Mouse (Mus musculus): ENCODE results near the gene Proca1. TPM values are rescaled to one million over a fixed set of nuclear protein-coding genes. Genes with fewer than 3 reads are reported as not detected.
A peak's percentile ranks its signal among the peaks of the same experiment; 100 is the strongest.
"Not testable (repeated sequence)": the region's sequence is repeated elsewhere in the genome, so short reads cannot be mapped to it uniquely, and the experiment has no call there.

The Proca1 gene
- total RNA-seq, 1 experiment = 0.80 TPM

DNA sequence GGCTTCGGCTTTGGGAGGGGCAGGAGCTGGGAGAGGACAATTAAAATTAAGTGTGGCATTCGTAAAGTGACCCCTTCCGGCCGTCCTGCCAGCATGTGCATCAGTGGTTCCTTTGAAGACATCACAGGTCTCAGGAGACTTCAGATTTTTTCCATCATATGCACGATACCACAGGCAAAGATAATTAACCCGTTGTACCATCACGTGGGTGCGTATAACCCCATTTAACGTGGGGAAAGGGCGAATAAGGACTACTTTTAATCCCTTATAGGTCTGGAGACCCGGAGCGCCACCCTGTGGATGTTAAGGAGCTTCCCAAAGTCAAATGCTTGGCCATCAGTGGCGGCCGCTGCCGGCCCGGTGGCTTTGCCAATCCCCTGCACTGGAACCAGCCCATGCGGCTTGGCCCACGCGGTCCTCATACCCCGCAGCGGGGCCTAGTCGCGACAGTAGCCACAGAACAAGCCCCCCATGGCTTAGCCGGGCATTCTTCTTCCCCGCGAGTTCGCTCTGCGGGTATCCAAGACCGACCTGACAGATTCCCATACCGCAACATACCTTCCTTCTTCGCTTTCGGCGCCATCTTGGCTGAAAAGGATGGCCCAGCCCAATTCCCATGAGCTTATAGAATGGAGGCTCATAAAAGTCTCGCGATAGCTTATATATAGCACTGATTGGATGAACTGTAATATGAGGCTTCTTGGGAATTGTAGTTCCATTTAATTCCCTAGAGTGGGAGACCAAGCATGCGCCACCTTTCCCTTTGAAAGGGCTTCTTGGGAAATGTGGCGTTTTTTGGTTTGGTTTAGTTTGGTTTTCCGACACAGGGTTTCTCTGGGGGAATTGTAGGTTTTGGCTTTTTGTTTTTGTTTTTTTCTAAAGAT lies 10.0 kb upstream of the Proca1 start, which contains the start of gene Rpl23a:
Rpl23a (minus strand) TSS at position 624 of the 884 bp plus-strand sequence.
- DNase-seq (ENCODE audit: low read depth, low spot score) = peak; percentile 89
- in situ Hi-C loops (cut with MboI; ENCODE audit: low sequenced_read_pairs in 2 of 2, unreplicated experiment in 2 of 2) = no loop called here
- no peaks in the 10 kb centered on the region; a peak in 1 of 4 replicates for H3K4me1 ChIP-seq (ENCODE audit: control insufficient read depth in 2 of 2, insufficient read depth in 2 of 2, low read length in 2 of 2, poor library complexity in 1 of 2)
- H3K9me3 ChIP-seq (ENCODE audit: control insufficient read depth, insufficient read depth, low read depth, low read length) = no peaks in the 10 kb centered on the region
- peak; percentile 93 for TF ChIP-seq HCFC1 (IDR thresholded peaks at IDR 0.05; ENCODE audit: borderline replicate concordance, insufficient read depth, low read length)
- TF ChIP-seq ZC3H11A (IDR thresholded peaks at IDR 0.05; ENCODE audit: borderline replicate concordance, low read depth, low read length) = no peak
- TF ChIP-seq CHD2 (IDR thresholded peaks at IDR 0.05; ENCODE audit: low read depth, low read length) = peak; percentile 99
- peak within 1 kb of the TSS; percentile 88 to 89 for H3K4me3 ChIP-seq (ENCODE audit: insufficient read depth in 1 of 2, low read depth in 1 of 2, low read length in 2 of 2, poor library complexity in 1 of 2, severe bottlenecking in 1 of 2)
- H3K9ac ChIP-seq (ENCODE audit: insufficient read depth, low read depth, low read length, poor library complexity, severe bottlenecking) = peak within 1 kb of the TSS; percentile 100
- peaks cover 34% of the 10 kb centered on the region for H3K36me3 ChIP-seq (ENCODE audit: control insufficient read depth, insufficient read depth, low read length, poor library complexity, severe bottlenecking)
- peak within 1 kb of the TSS; percentile 94 for H3K27ac ChIP-seq (ENCODE audit: insufficient read depth, low read depth, low read length, poor library complexity, severe bottlenecking)

DNA sequence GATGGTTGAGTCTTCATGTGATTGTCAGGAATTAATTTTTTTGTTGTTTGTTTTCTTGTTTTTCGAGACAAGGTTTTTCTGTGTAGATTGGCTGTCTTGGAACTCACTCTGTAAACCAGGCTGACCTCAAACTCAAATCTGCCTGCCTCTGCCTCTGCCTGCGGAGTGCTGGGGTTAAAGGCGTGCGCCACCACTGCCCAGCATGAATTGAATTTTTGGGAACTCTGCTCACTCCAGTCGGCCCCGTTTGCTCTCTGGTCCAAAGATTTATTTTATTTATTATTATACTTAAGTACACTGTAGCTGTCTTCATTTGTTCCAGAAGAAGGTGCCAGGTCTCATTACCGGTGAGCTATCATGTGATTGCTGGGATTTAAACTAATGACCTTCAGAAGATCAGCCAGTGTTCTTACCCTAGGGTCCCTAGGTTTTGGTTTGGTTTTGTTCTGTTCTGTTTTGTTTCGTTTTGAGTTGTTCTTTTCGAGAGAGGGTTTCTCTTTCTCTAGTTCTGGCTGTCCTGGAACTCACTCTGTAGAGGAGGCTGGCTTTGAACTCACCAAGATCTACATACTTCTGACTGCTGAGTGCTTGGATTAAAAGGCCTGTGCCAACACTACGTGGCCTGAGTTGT lies 9.2 kb upstream of the Proca1 start:
- Histone ChIP-seq H3K4me3 (ENCODE audit: insufficient read depth in 1 of 2, low read depth in 1 of 2, low read length in 2 of 2, poor library complexity in 1 of 2, severe bottlenecking in 1 of 2) (peak overlapping the region; percentile 88 to 89), H3K36me3 (ENCODE audit: control insufficient read depth, insufficient read depth, low read length, poor library complexity, severe bottlenecking) (peaks cover 34% of the 10 kb centered on the region), H3K27ac (ENCODE audit: insufficient read depth, low read depth, low read length, poor library complexity, severe bottlenecking) (peak overlapping the region; percentile 72), H3K4me1 (ENCODE audit: control insufficient read depth in 2 of 2, insufficient read depth in 2 of 2, low read length in 2 of 2, poor library complexity in 1 of 2) (no peaks in the 10 kb centered on the region; a peak in 1 of 4 replicates), H3K9ac (ENCODE audit: insufficient read depth, low read depth, low read length, poor library complexity, severe bottlenecking) (peak overlapping the region; percentile 88), H3K9me3 (ENCODE audit: control insufficient read depth, insufficient read depth, low read depth, low read length) (no peaks in the 10 kb centered on the region)
- no peak for DNase-seq (ENCODE audit: low read depth, low spot score)
- no peak for TF ChIP-seq ZC3H11A (IDR thresholded peaks at IDR 0.05; ENCODE audit: borderline replicate concordance, low read depth, low read length)
- no peak for TF ChIP-seq HCFC1 (IDR thresholded peaks at IDR 0.05; ENCODE audit: borderline replicate concordance, insufficient read depth, low read length)
- no peak for TF ChIP-seq CHD2 (IDR thresholded peaks at IDR 0.05; ENCODE audit: low read depth, low read length)
- no peak for TF ChIP-seq ZNF384 (IDR thresholded peaks at IDR 0.05; ENCODE audit: low read depth, low read length)
- TF ChIP-seq MAFK (IDR thresholded peaks at IDR 0.05; ENCODE audit: insufficient read depth, low read depth, low read length) = no peak
- in situ Hi-C loops (cut with MboI; ENCODE audit: low sequenced_read_pairs in 2 of 2, unreplicated experiment in 2 of 2) = no loop called here

DNA sequence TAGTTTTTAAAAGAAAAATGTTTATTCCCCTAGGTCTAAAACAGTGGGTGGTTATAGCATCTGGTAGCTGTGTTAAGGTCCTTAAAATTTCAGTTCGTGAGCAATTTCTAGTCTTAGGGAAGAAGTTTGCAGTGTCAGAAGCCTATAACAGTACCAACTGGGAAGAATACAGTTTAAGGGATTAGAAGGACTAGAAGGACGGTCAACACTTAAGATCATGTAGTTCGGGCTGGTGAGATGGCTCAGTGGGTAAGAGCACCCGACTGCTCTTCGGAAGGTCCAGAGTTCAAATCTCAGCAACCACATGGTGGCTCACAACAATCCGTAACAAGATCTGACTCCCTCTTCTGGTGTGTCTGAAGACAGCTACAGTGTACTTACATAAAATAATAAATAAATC lies 8.5 kb upstream of the Proca1 start:
- H3K9me3 ChIP-seq (ENCODE audit: control insufficient read depth, insufficient read depth, low read depth, low read length); H3K27ac ChIP-seq (ENCODE audit: insufficient read depth, low read depth, low read length, poor library complexity, severe bottlenecking); H3K4me1 ChIP-seq (ENCODE audit: control insufficient read depth in 2 of 2, insufficient read depth in 2 of 2, low read length in 2 of 2, poor library complexity in 1 of 2); DNase-seq (ENCODE audit: low read depth, low spot score); in situ Hi-C loops (cut with MboI; ENCODE audit: low sequenced_read_pairs in 2 of 2, unreplicated experiment in 2 of 2): not testable (repeated sequence)
- Histone ChIP-seq H3K9ac (ENCODE audit: insufficient read depth, low read depth, low read length, poor library complexity, severe bottlenecking) (peak overlapping the region; percentile 88; the same call in 1 of the 2 replicates), H3K4me3 (ENCODE audit: insufficient read depth in 1 of 2, low read depth in 1 of 2, low read length in 2 of 2, poor library complexity in 1 of 2, severe bottlenecking in 1 of 2) (peak overlapping the region in 1 of 2 experiments; percentile 88; a peak in 1 of 4 replicates), H3K36me3 (ENCODE audit: control insufficient read depth, insufficient read depth, low read length, poor library complexity, severe bottlenecking) (peaks cover 30% of the 10 kb centered on the region)

DNA sequence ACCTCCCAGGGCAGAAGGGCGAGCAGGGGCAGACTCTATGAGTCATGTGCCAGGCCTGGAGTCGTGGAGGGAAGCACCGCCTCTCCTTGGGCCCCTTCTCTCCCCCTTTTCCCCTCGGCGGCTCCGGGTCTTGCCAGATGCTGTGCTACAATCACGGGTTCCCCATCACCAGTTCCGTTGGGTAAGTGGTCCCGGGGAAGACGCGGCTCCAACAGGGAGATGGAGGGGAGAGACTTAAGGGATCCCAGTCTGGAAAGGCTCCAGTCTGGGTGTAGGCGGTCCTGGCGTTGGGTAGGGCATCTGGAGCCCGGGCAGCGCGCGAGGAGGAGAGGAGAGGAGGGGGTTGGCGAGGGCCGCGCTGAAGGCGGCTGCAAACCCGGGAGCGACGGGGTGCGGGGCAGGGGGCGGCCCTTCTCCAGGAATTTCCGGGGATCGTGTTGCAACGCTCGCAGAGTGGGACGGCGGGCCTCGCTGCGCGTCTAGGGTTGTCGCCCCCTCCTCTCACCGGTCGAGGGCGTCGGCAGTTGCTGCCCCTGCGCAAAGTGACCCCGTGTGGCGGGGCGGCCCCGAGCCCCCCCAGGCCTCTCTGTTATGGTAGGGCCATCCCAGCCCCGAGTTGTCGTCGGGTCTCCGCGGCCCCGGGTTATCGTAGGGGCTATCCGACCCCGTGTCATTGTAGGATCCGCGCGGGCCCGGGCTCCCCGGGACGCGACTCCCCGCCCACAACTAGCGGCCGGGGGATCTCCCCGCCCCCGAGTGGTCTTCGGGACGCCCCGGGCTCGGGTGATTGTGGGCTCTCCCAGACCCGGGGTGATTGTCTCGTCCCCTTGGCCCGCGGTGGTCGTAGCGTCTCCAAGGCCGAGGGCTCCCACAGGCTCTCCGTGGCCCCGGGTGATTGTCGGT lies 4.6 kb upstream of the Proca1 start, which contains the start of gene Rab34:
Rab34 (plus strand) TSS at position 100 of the 903 bp plus-strand sequence.
- H3K4me3 ChIP-seq (ENCODE audit: insufficient read depth in 1 of 2, low read depth in 1 of 2, low read length in 2 of 2, poor library complexity in 1 of 2, severe bottlenecking in 1 of 2) = peak within 1 kb of the TSS; percentile 88 to 94
- in situ Hi-C loops (cut with MboI; ENCODE audit: low sequenced_read_pairs in 2 of 2, unreplicated experiment in 2 of 2) = no loop called here
- no peaks in the 10 kb centered on the region for H3K9me3 ChIP-seq (ENCODE audit: control insufficient read depth, insufficient read depth, low read depth, low read length)
- peak within 1 kb of the TSS; percentile 94 for H3K9ac ChIP-seq (ENCODE audit: insufficient read depth, low read depth, low read length, poor library complexity, severe bottlenecking)
- H3K4me1 ChIP-seq (ENCODE audit: control insufficient read depth in 2 of 2, insufficient read depth in 2 of 2, low read length in 2 of 2, poor library complexity in 1 of 2) = peaks cover 6 to 9% of the 10 kb centered on the region in 2 experiments
- peak within 1 kb of the TSS; percentile 74 for H3K27ac ChIP-seq (ENCODE audit: insufficient read depth, low read depth, low read length, poor library complexity, severe bottlenecking)
- DNase-seq (ENCODE audit: low read depth, low spot score) = no peak
- peaks cover 14% of the 10 kb centered on the region for H3K36me3 ChIP-seq (ENCODE audit: control insufficient read depth, insufficient read depth, low read length, poor library complexity, severe bottlenecking)
- TF ChIP-seq ZNF384 (IDR thresholded peaks at IDR 0.05; ENCODE audit: low read depth, low read length) (no peak), MAFK (IDR thresholded peaks at IDR 0.05; ENCODE audit: insufficient read depth, low read depth, low read length) (no peak), ZC3H11A (IDR thresholded peaks at IDR 0.05; ENCODE audit: borderline replicate concordance, low read depth, low read length) (no peak), HCFC1 (IDR thresholded peaks at IDR 0.05; ENCODE audit: borderline replicate concordance, insufficient read depth, low read length) (no peak), CHD2 (IDR thresholded peaks at IDR 0.05; ENCODE audit: low read depth, low read length) (no peak)

All from ES-E14 (cell line).